Mouse (Mus musculus) small intestine, adult 2 months (tissue): ENCODE measurements around the gene Zfp821.

Experiments used
- CTCF ChIP-seq: fragments of 200-500 bp; IDR thresholded peaks from 2 replicates; pipeline ENCODE4 v1.5.1; 2012; ENCODE audit warnings: low read depth, mild to moderate bottlenecking, control low read depth, inconsistent platforms, low read length, moderate library complexity, mixed read lengths; ENCODE audit not compliant: insufficient replicate concordance, insufficient read length; ENCODE audit errors: extremely low read depth
- POLR2A ChIP-seq: fragments of 200-500 bp; IDR thresholded peaks from 2 replicates; pipeline ENCODE4 v1.6.1; 2012; ENCODE audit warnings: low read depth, mild to moderate bottlenecking, control low read depth, inconsistent platforms, low read length, moderate library complexity

GRCm38 (mm10) chr8:109697754-109698153 lies 7.6 kb upstream of the Zfp821 start:
- TF ChIP-seq POLR2A, result no peak
- TF ChIP-seq CTCF, result no peak
